Mouse (Mus musculus) embryonic fibroblast, embryonic 13.5 days (primary cell): ENCODE measurements around the gene Med12l. TPM values are rescaled to one million over a fixed set of nuclear protein-coding genes. Genes with fewer than 3 reads are reported as not detected.

Experiments used
- H3K27ac ChIP-seq: 2 replicates; pipeline ENCODE4 v1.5.1; 2012; ENCODE audit warnings: low read length, control low read depth, inconsistent platforms; ENCODE audit not compliant: insufficient read depth
- H3K4me1 ChIP-seq: 2 replicates; pipeline ENCODE4 v1.6.1; 2011; ENCODE audit warnings: low read length; ENCODE audit not compliant: control insufficient read depth, insufficient read depth
- H3K4me3 ChIP-seq: 2 replicates; pipeline ENCODE4 v1.5.1; 2011; ENCODE audit warnings: mild to moderate bottlenecking, control low read depth, low read length; ENCODE audit not compliant: insufficient read depth
- CTCF ChIP-seq: IDR thresholded peaks from 2 replicates; pipeline ENCODE4 v1.5.1; 2011; ENCODE audit warnings: mild to moderate bottlenecking, control low read depth, low read length, moderate library complexity, borderline replicate concordance; ENCODE audit not compliant: insufficient read depth
- POLR2A ChIP-seq: IDR thresholded peaks from 2 replicates; pipeline ENCODE4 v1.6.1; 2011; ENCODE audit warnings: low read depth, mild to moderate bottlenecking, control low read depth, low read length, moderate library complexity
- polyA plus RNA-seq: library from polyadenylated mRNA; stranded (reverse); fragments of >200 nt; gene quantifications from 2 replicates; pipeline ENCODE4 v1.2.4, GENCODE M21; 2011; ENCODE audit warnings: low read depth; ENCODE audit not compliant: missing spikeins, insufficient read length

Gene Med12l
- polyA plus RNA-seq, 1 experiment, result 0.97 TPM

- H3K4me3 ChIP-seq, result no peak overlapping the region
- peaks cover 3% of the 10 kb centered on the region for H3K4me1 ChIP-seq
- TF ChIP-seq POLR2A (no peak), CTCF (no peak)
- no peak overlapping the region for H3K27ac ChIP-seq
These were observed 199.3 kb downstream of the Med12l start for GRCm38 (mm10) chr3:59204719-59205503.

GRCm38 (mm10) chr3:59205941-59206340, 200.3 kb downstream of the Med12l start:
- Histone ChIP-seq H3K4me1 (peaks cover 3% of the 10 kb centered on the region), H3K4me3 (no peak overlapping the region), H3K27ac (no peak overlapping the region)
- no peak for TF ChIP-seq POLR2A
- TF ChIP-seq CTCF, result no peak

- TF ChIP-seq CTCF, result no peak
- no peak for TF ChIP-seq POLR2A
These were observed 203.3 kb downstream of the Med12l start for GRCm38 (mm10) chr3:59208650-59209548.

GRCm38 (mm10) chr3:59210089-59210488, 204.5 kb downstream of the Med12l start:
- H3K27ac ChIP-seq, result no peak overlapping the region
- peaks cover 3% of the 10 kb centered on the region for H3K4me1 ChIP-seq
- H3K4me3 ChIP-seq, result no peak overlapping the region
- TF ChIP-seq CTCF, result no peak
- no peak for TF ChIP-seq POLR2A

More at GRCm38 (mm10) chr3:59208650-59209548, 203.3 kb downstream of the Med12l start:
- Histone ChIP-seq H3K4me3 (no peak overlapping the region), H3K4me1 (peaks cover 3% of the 10 kb centered on the region), H3K27ac (no peak overlapping the region)

GRCm38 (mm10) chr3:59210727-59211126, 205.1 kb downstream of the Med12l start, which contains the start of gene P2ry13:
Gene P2ry13, minus strand, starts transcription at chr3:59210882.
- no peak within 1 kb of the TSS for H3K4me3 ChIP-seq
- no peak within 1 kb of the TSS for H3K27ac ChIP-seq
- TF ChIP-seq POLR2A (no peak), CTCF (no peak)
- peaks cover 3% of the 10 kb centered on the region for H3K4me1 ChIP-seq

- no peak for TF ChIP-seq CTCF
- Histone ChIP-seq H3K4me3 (no peak overlapping the region), H3K4me1 (peaks cover 3% of the 10 kb centered on the region), H3K27ac (no peak overlapping the region)
These were observed 206.2 kb downstream of the Med12l start for GRCm38 (mm10) chr3:59211784-59212183.

- TF ChIP-seq POLR2A (no peak), CTCF (no peak)
- Histone ChIP-seq H3K4me1 (peaks cover 3% of the 10 kb centered on the region), H3K4me3 (no peak overlapping the region)
These were observed 206.8 kb downstream of the Med12l start for GRCm38 (mm10) chr3:59212404-59212803.

GRCm38 (mm10) chr3:59217211-59217610, 211.6 kb downstream of the Med12l start:
- TF ChIP-seq POLR2A (no peak), CTCF (no peak)
- Histone ChIP-seq H3K4me3 (no peak overlapping the region), H3K4me1 (no peaks in the 10 kb centered on the region; the same call in 1 of the 2 replicates), H3K27ac (no peak overlapping the region)

More at GRCm38 (mm10) chr3:59212404-59212803, 206.8 kb downstream of the Med12l start:
- H3K27ac ChIP-seq, result no peak overlapping the region

GRCm38 (mm10) chr3:59219326-59219725, 213.7 kb downstream of the Med12l start:
- TF ChIP-seq CTCF, result no peak
- TF ChIP-seq POLR2A, result no peak
- H3K4me1 ChIP-seq, result no peaks in the 10 kb centered on the region; the same call in 1 of the 2 replicates
- no peak overlapping the region for H3K27ac ChIP-seq
- no peak overlapping the region for H3K4me3 ChIP-seq

- Histone ChIP-seq H3K4me3 (no peak overlapping the region), H3K27ac (no peak overlapping the region), H3K4me1 (no peaks in the 10 kb centered on the region; the same call in 1 of the 2 replicates)
- TF ChIP-seq CTCF, result no peak
- no peak for TF ChIP-seq POLR2A
These were observed 216.7 kb downstream of the Med12l start for GRCm38 (mm10) chr3:59222303-59222702.
